Mouse (Mus musculus) midbrain, embryonic 14.5 days (tissue): ENCODE results near the gene Blmh. TPM values are rescaled to one million over a fixed set of nuclear protein-coding genes. Genes with fewer than 3 reads are reported as not detected.

Source experiments
- ATAC-seq: fragments of 200-750 bp; cut with Nextera tagmentation; 2 replicates; pipeline ENCODE4 v1.8.0; 2017; ENCODE audit warnings: moderate number of reproducible peaks, moderate library complexity; ENCODE audit not compliant: low FRiP score, low TSS enrichment
- DNase-seq: peaks from one replicate; pipeline ENCODE4 v3.0.0-alpha.2; 2015
- H3K27ac ChIP-seq: fragments of 300-500 bp; sonication (generic); replicated peaks from 2 replicates; pipeline ENCODE4 v1.5.1; 2014; ENCODE audit warnings: mild to moderate bottlenecking, low read depth, low read length, moderate library complexity
- H3K27me3 ChIP-seq: fragments of 300-500 bp; sonication (generic); 2 replicates; pipeline ENCODE4 v1.6.1; 2014; ENCODE audit warnings: low read length, control low read depth, mixed read lengths; ENCODE audit not compliant: control insufficient read depth, insufficient read depth
- H3K36me3 ChIP-seq: fragments of 300-500 bp; sonication (generic); 2 replicates; pipeline ENCODE4 v1.6.1; 2014; ENCODE audit warnings: low read length, control low read depth; ENCODE audit not compliant: control insufficient read depth, insufficient read depth
- H3K4me1 ChIP-seq: fragments of 300-500 bp; sonication (generic); 2 replicates; pipeline ENCODE4 v1.6.1; 2014; ENCODE audit warnings: mild to moderate bottlenecking, antibody characterized with exemption, low read length, control low read depth; ENCODE audit not compliant: control insufficient read depth, insufficient read depth
- H3K4me2 ChIP-seq: fragments of 300-500 bp; sonication (generic); 2 replicates; pipeline ENCODE4 v1.6.1; 2014; ENCODE audit warnings: mild to moderate bottlenecking, low read length, moderate library complexity
- H3K4me3 ChIP-seq: fragments of 300-500 bp; sonication (generic); replicated peaks from 2 replicates; pipeline ENCODE4 v1.5.1; 2014; ENCODE audit warnings: low read depth, low read length
- H3K9ac ChIP-seq: fragments of 300-500 bp; sonication (generic); replicated peaks from 2 replicates; pipeline ENCODE4 v1.6.1; 2014; ENCODE audit warnings: mild to moderate bottlenecking, low read length, moderate library complexity
- H3K9me3 ChIP-seq: fragments of 300-500 bp; sonication (generic); 2 replicates; pipeline ENCODE4 v1.6.1; 2016; ENCODE audit warnings: low read length, control low read depth, mixed read lengths; ENCODE audit not compliant: control insufficient read depth
- WGBS: fragments of 180-500 bp; shearing (Covaris S2); extraction: QIAGEN DNeasy Blood & Tissue Kit; methylation state at CpG from one replicate; pipeline ENCODE4 v1.1.7; 2014; 5-methylcytosine and 5-hydroxymethylcytosine counted together
- polyA plus RNA-seq: library from polyadenylated mRNA; unstranded; fragments of >200 nt; fragmentation: Nextera tagmentation; extraction: Ambion mirVana; gene quantifications from 2 replicates; pipeline ENCODE4 v1.2.1, GENCODE M21; 2014

Blmh gene
- polyA plus RNA-seq, 1 experiment from 2014 or later = 136 TPM

GRCm38 (mm10) chr11:76982415-76982814, 57.8 kb downstream of the Blmh start:
- DNase-seq (no peak), ATAC-seq (no peak)
- H3K4me2 ChIP-seq = no peak overlapping the region
- H3K9me3 ChIP-seq = no peaks in the 10 kb centered on the region
- no peaks in the 10 kb centered on the region for H3K27me3 ChIP-seq
- no peak overlapping the region for H3K27ac ChIP-seq
- peaks cover 63% of the 10 kb centered on the region for H3K36me3 ChIP-seq
- WGBS = 90% methylated on average over 4 of the region's 4 CpGs
- H3K4me1 ChIP-seq = no peaks in the 10 kb centered on the region
- no peak overlapping the region for H3K9ac ChIP-seq
- H3K4me3 ChIP-seq = no peak overlapping the region

GRCm38 (mm10) chr11:76983641-76984040, 59.0 kb downstream of the Blmh start:
- ATAC-seq (no peak), DNase-seq (no peak)
- no peaks in the 10 kb centered on the region for H3K9me3 ChIP-seq
- H3K27ac ChIP-seq = no peak overlapping the region
- H3K9ac ChIP-seq = no peak overlapping the region
- H3K4me3 ChIP-seq = no peak overlapping the region
- no peak overlapping the region for H3K4me2 ChIP-seq
- WGBS = 86% methylated on average over 5 of the region's 5 CpGs
- no peaks in the 10 kb centered on the region for H3K27me3 ChIP-seq
- H3K36me3 ChIP-seq = peaks cover 59% of the 10 kb centered on the region
- H3K4me1 ChIP-seq = no peaks in the 10 kb centered on the region

- H3K9ac ChIP-seq = no peak overlapping the region
- H3K9me3 ChIP-seq = no peaks in the 10 kb centered on the region
- no peak for ATAC-seq
- H3K4me3 ChIP-seq = no peak overlapping the region
- no peak for DNase-seq
- no peak overlapping the region for H3K27ac ChIP-seq
- H3K36me3 ChIP-seq = peaks cover 58% of the 10 kb centered on the region
- H3K27me3 ChIP-seq = no peaks in the 10 kb centered on the region
- no peak overlapping the region for H3K4me2 ChIP-seq
- H3K4me1 ChIP-seq = no peaks in the 10 kb centered on the region
These were observed 59.6 kb downstream of the Blmh start for GRCm38 (mm10) chr11:76984173-76984572.

- no peaks in the 10 kb centered on the region for H3K9me3 ChIP-seq
- no peak overlapping the region for H3K4me2 ChIP-seq
- peaks cover 27% of the 10 kb centered on the region for H3K36me3 ChIP-seq
- H3K27me3 ChIP-seq = no peaks in the 10 kb centered on the region; the same call in 1 of the 2 replicates
- no peak overlapping the region for H3K4me3 ChIP-seq
- no peak for ATAC-seq
- WGBS = 86% methylated on average over 5 of the region's 5 CpGs
- no peak overlapping the region for H3K9ac ChIP-seq
- DNase-seq = no peak
- no peaks in the 10 kb centered on the region for H3K4me1 ChIP-seq
- no peak overlapping the region for H3K27ac ChIP-seq
These were observed 66.2 kb downstream of the Blmh start for GRCm38 (mm10) chr11:76990839-76991238.

GRCm38 (mm10) chr11:76992886-76993285, 68.3 kb downstream of the Blmh start:
- Histone ChIP-seq H3K4me1 (peaks cover 2% of the 10 kb centered on the region), H3K27me3 (peaks cover 15% of the 10 kb centered on the region), H3K4me3 (no peak overlapping the region), H3K9me3 (no peaks in the 10 kb centered on the region), H3K27ac (no peak overlapping the region), H3K9ac (no peak overlapping the region), H3K36me3 (0 out of 2 replicates have a peak, but pooled peaks cover 8% of the 10 kb centered on the region), H3K4me2 (no peak overlapping the region)
- no peak for DNase-seq
- 30% methylated on average over 4 of the region's 4 CpGs for WGBS
- no peak for ATAC-seq

DNA sequence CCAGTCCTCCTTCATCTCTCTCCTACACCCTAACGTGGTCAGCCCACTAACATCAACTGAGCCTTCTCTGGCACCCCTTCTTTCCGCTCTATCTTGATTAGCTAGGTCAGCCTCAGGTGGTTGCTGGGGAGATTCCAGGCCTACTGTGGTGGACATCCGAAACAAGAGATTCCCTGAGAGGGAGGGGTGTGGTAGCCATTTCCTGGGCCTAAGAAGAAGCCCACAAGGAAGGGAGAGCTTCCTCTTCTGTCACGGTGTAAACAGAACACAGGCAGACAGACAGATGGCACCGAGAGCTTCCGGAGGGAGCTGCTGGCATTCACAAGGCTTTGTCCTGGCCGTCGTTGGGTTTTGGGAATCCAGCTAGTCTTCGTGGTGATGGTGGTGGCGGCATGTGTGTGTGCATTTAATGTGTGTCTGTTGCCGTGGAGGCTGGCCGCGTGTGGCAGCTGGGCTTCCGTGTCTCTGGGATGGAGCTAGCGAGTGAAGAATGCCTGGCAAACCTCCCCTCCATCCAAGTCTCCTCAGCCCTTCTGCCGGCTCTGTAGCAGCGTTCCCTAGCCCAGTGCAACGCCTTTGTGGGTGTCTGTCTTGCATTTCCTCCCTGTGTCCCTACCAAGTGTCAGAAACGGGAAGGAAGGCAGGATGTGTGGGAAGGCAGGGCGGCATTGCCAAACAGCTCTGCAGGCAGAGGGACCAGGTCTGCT, 71.5 kb downstream of the Blmh start:
- DNase-seq = no peak
- Histone ChIP-seq H3K4me2 (no peak overlapping the region), H3K4me1 (peaks cover 10% of the 10 kb centered on the region), H3K4me3 (no peak overlapping the region), H3K9ac (no peak overlapping the region), H3K36me3 (no peaks in the 10 kb centered on the region), H3K27me3 (peaks cover 44% of the 10 kb centered on the region), H3K9me3 (no peaks in the 10 kb centered on the region), H3K27ac (no peak overlapping the region)
- ATAC-seq = no peak
- WGBS = 64% methylated on average over 20 of the region's 20 CpGs

DNA sequence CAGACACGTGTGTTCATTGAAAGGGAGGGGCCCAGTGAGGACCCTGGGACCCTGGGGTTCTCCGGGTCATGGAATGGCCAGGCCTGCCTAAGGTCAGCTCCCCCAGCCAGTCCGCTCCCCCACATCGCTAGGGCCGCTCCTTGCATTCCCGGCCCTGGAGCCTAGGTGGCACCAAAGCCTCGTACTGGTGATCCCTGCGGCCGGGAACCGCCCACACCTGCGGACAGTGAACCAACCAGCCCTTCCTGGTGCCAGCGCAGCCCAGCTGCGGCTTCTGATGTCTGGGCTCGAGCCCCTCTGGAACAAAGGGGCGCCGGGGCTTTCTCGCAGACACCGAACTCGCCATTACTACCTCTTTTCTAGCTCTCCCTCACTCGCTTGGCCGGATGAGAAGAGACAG, 72.7 kb downstream of the Blmh start:
- DNase-seq = peak; percentile 89
- ATAC-seq = peak; percentile 76
- no peak overlapping the region; the same call in 1 of the 2 replicates for H3K9ac ChIP-seq
- WGBS = under 1% methylated on average over 21 of the region's 21 CpGs
- H3K4me2 ChIP-seq = peak overlapping the region; percentile 86
- H3K27ac ChIP-seq = no peak overlapping the region
- peaks cover 10% of the 10 kb centered on the region for H3K4me1 ChIP-seq
- H3K4me3 ChIP-seq = peak overlapping the region; percentile 43
- H3K36me3 ChIP-seq = no peaks in the 10 kb centered on the region
- no peaks in the 10 kb centered on the region for H3K9me3 ChIP-seq
- peaks cover 44% of the 10 kb centered on the region for H3K27me3 ChIP-seq

DNA sequence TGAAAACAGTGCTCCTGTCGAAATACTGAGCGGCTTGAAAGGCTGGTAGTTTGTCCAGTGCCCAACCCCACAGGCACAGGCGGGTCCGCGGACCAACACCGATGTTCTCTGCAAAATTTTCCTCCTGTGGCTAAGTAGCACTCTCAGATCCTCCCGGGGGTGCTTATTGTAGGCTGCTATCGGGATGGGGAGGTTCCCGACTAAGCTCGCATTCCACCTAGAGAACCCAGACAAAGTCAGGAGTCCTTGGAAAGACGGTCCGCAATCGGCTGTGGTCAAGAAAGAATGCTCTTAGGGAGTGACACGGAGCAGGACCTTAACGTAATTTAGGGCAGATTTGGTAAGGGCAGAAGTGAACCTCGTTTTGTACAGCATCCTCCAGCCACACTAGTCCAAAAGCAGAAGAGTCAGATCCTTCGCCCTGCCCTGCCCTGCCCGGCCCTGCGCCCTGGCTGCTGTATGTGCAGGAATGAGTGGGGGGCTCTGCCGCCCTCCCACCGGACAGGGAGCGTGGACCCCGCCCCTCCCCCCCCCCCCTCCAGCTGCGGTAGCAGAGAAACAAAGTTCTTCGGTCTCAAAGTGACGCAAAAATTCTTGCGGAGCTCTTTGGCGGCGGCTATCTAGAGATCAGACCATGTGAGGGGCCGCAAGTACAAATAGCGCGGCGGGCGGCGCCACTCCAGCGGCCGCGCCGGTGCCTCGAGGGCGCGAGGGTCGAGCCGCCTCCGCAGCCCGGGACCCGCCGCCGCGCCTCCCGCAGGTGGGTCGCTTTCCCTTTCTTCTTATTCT, 73.5 kb downstream of the Blmh start, which contains the start of gene Slc6a4:
Gene Slc6a4 (plus strand): TSS at position 688 of the 789 bp plus-strand sequence.
- H3K27me3 ChIP-seq = peaks cover 44% of the 10 kb centered on the region
- ATAC-seq = no peak

More for the DNA sequence above, 73.5 kb downstream of the Blmh start, which contains the start of gene Slc6a4:
- Histone ChIP-seq H3K4me2 (peak within 1 kb of the TSS; percentile 86), H3K27ac (no peak within 1 kb of the TSS), H3K9me3 (no peaks in the 10 kb centered on the region), H3K4me3 (peak within 1 kb of the TSS; percentile 43), H3K36me3 (no peaks in the 10 kb centered on the region), H3K9ac (no peak within 1 kb of the TSS; the same call in 1 of the 2 replicates), H3K4me1 (peaks cover 10% of the 10 kb centered on the region)
- WGBS = under 1% methylated on average over 52 of the region's 52 CpGs
- peak; percentile 56 for DNase-seq
